Mouse (Mus musculus): Measurements from ENCODE around the gene Irf2bpl. TPM values are rescaled to one million over a fixed set of nuclear protein-coding genes. Genes with fewer than 3 reads are reported as not detected.

The Irf2bpl gene
- polyA plus RNA-seq, 1 experiment, result 59.1 TPM

GRCm38 (mm10) chr12:86893326-86894183 lies 9.0 kb upstream of the Irf2bpl start:
- Histone ChIP-seq H3K4me2 (ENCODE audit: low read depth) (peak overlapping the region; percentile 94), H3K4me3 (peak overlapping the region; percentile 70), H3K27me3 (ENCODE audit: control insufficient read depth, insufficient read depth, insufficient read length) (no peaks in the 10 kb centered on the region), H3K36me3 (ENCODE audit: control insufficient read depth, insufficient read depth) (no peaks in the 10 kb centered on the region), H3ac (ENCODE audit: control insufficient read depth, insufficient read length) (no peak overlapping the region), H3K79me2 (ENCODE audit: control insufficient read depth, insufficient read depth) (peaks cover 21% of the 10 kb centered on the region)
- TF ChIP-seq POLR2AphosphoS2 (IDR thresholded peaks at IDR 0.05; ENCODE audit: insufficient read length, low read depth) (no peak), REST (IDR thresholded peaks at IDR 0.05; ENCODE audit: insufficient read depth, insufficient read length) (no peak), TCF3 (IDR thresholded peaks at IDR 0.05; ENCODE audit: insufficient read length, low read depth) (no peak), MYOG (IDR thresholded peaks at IDR 0.05; ENCODE audit: control insufficient read depth in 1 of 3, insufficient read depth in 1 of 3, insufficient read length in 2 of 3, low read depth in 2 of 3) (no peak), USF1 (IDR thresholded peaks at IDR 0.05; ENCODE audit: low read depth) (no peak), E2F4 (IDR thresholded peaks at IDR 0.05; ENCODE audit: insufficient read depth) (no peak), CEBPB (IDR thresholded peaks at IDR 0.05; ENCODE audit: insufficient read depth, poor library complexity, severe bottlenecking) (no peak), POLR2A (IDR thresholded peaks at IDR 0.05; ENCODE audit: insufficient read length, low read depth) (no peak), TCF12 (IDR thresholded peaks at IDR 0.05; ENCODE audit: insufficient read depth, poor library complexity, severe bottlenecking) (no peak), MYOD1 (IDR thresholded peaks at IDR 0.05; ENCODE audit: control insufficient read depth in 1 of 3, insufficient read length in 2 of 3, low read depth in 2 of 3) (no peak), MAX (IDR thresholded peaks at IDR 0.05; ENCODE audit: low read depth) (no peak), SRF (IDR thresholded peaks at IDR 0.05; ENCODE audit: control insufficient read depth, insufficient read length, low read depth) (no peak)

DNA sequence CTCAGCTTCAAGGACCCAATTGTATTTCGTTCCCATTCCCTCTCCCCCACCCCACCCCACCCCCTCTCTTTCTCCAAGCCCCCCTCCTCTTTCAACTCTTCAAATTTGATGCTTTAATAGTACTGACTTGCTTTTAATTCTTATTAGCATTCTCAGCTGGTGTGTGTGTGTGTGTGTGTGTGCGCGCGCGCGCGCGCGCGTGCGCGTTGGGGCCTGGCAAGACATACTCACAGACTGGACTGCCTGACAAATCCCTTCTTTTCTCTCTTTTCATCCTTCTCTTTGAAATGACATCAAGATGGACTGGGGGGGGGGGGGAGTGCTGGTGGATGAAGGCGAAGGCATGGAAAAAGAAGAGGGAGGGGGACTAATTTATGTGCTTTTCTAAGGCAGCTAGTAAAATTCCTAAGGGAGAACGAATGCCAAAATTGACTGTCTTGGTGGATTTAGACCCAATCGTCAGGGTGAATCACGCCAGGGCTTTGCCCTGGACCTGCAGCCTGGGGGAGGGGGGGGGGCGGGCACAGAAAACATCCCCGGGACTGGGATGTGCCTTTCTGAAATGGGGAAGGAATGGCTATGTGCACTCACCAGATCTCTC lies 8.2 kb upstream of the Irf2bpl start:
- Histone ChIP-seq H3K27me3 (ENCODE audit: control insufficient read depth, insufficient read depth, insufficient read length) (no peaks in the 10 kb centered on the region), H3K79me2 (ENCODE audit: control insufficient read depth, insufficient read depth) (peaks cover 17% of the 10 kb centered on the region), H3K4me3 (peak overlapping the region; percentile 70), H3K36me3 (ENCODE audit: control insufficient read depth, insufficient read depth) (no peaks in the 10 kb centered on the region), H3ac (ENCODE audit: control insufficient read depth, insufficient read length) (peak overlapping the region; percentile 53), H3K4me2 (ENCODE audit: low read depth) (peak overlapping the region; percentile 94)
- TF ChIP-seq TCF12 (IDR thresholded peaks at IDR 0.05; ENCODE audit: insufficient read depth, poor library complexity, severe bottlenecking), result no peak

DNA sequence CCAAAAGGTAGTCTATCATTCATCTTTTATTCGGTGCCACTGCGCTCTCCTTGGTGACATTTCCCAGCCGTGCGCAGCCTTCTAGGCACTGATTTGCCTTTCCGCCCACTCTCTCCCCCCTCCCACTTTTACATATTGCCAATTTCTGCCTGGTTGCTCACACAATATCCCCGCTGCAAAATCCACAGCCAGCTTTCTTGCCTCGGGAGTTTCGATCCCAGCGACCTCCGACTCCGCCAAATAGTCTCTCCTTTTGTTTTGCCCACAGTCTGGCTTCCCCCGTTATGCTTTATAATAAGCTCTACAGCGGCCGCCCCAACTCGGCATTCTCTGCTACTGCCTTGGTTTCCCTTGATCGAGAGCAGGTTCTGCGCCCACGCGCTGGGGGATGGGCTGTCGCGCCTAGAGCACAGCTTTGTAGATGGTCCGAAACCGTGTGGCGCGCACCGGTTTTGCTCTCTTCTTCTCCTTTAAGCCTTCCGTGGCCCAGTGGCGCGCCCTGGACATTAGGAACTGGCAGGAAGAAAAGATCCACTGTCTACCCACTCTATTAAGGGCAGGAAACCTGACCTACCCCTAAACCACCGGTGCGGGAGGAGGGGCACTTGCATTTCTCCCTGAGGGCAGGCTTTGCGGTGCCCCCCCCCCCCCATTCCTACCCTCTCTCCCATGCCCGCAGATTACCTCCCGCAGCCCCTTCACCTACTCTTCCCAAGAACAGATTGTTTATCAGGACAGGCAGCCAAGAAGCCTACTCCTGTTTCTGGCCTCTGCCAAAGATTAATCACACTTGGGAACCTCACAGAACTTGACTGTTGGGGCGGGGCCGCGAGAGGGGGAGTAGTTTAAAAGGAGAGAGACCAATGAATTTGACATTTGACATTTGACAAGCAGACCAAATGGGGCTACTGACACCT lies 7.4 kb upstream of the Irf2bpl start:
- peak; percentile 9 for TF ChIP-seq POLR2AphosphoS2 (IDR thresholded peaks at IDR 0.05; ENCODE audit: insufficient read length, low read depth)
- TF ChIP-seq TCF12 (IDR thresholded peaks at IDR 0.05; ENCODE audit: insufficient read depth, poor library complexity, severe bottlenecking), result no peak
- TF ChIP-seq MYOG (IDR thresholded peaks at IDR 0.05; ENCODE audit: control insufficient read depth in 1 of 3, insufficient read depth in 1 of 3, insufficient read length in 2 of 3, low read depth in 2 of 3), result no peak
- H3K27me3 ChIP-seq (ENCODE audit: control insufficient read depth, insufficient read depth, insufficient read length), result no peaks in the 10 kb centered on the region

GRCm38 (mm10) chr12:86891454-86891785 lies 6.8 kb upstream of the Irf2bpl start:
- H3K27me3 ChIP-seq (ENCODE audit: control insufficient read depth, insufficient read depth, insufficient read length), result no peaks in the 10 kb centered on the region
- peak overlapping the region; percentile 94 for H3K4me2 ChIP-seq (ENCODE audit: low read depth)
- H3K36me3 ChIP-seq (ENCODE audit: control insufficient read depth, insufficient read depth), result no peaks in the 10 kb centered on the region
- H3K79me2 ChIP-seq (ENCODE audit: control insufficient read depth, insufficient read depth), result peaks cover 17% of the 10 kb centered on the region
- TF ChIP-seq USF1 (IDR thresholded peaks at IDR 0.05; ENCODE audit: low read depth) (no peak), POLR2AphosphoS2 (IDR thresholded peaks at IDR 0.05; ENCODE audit: insufficient read length, low read depth) (peak; percentile 48), E2F4 (IDR thresholded peaks at IDR 0.05; ENCODE audit: insufficient read depth) (no peak)
- H3ac ChIP-seq (ENCODE audit: control insufficient read depth, insufficient read length), result peak overlapping the region; percentile 53
- H3K4me3 ChIP-seq, result peak overlapping the region; percentile 70

More for the DNA sequence above, 7.4 kb upstream of the Irf2bpl start:
- peak overlapping the region; percentile 94 for H3K4me2 ChIP-seq (ENCODE audit: low read depth)
- peak overlapping the region; percentile 53 for H3ac ChIP-seq (ENCODE audit: control insufficient read depth, insufficient read length)
- H3K36me3 ChIP-seq (ENCODE audit: control insufficient read depth, insufficient read depth), result no peaks in the 10 kb centered on the region
- H3K79me2 ChIP-seq (ENCODE audit: control insufficient read depth, insufficient read depth), result peaks cover 17% of the 10 kb centered on the region
- peak overlapping the region; percentile 70 for H3K4me3 ChIP-seq

DNA sequence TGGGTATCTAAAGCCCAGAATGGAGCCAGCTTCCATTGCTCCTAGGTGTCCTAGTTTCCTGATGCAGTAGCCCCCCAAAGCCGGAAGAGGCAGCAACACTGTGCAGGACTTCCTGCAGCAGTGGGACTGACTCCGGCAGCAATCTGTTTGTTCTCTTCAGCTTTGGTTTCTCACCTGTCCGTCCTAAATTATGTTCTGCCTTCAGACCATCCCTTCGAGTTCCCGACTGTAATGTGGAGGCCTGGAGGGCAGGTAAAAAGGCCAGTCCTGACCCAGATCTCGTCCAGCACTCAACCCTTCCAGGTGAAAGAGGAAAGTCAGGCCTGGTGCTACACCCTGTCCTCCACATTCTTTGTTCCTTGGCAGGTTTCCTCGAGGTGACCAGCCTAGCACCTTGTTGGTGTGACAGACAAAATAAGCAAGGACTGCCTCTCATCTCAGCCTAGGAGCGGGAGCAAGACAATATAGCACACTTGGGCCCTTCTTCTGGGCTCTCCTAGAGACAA lies 6.3 kb upstream of the Irf2bpl start:
- Histone ChIP-seq H3K36me3 (ENCODE audit: control insufficient read depth, insufficient read depth) (no peaks in the 10 kb centered on the region), H3K27me3 (ENCODE audit: control insufficient read depth, insufficient read depth, insufficient read length) (no peaks in the 10 kb centered on the region), H3K4me2 (ENCODE audit: low read depth) (peak overlapping the region; percentile 94), H3K79me2 (ENCODE audit: control insufficient read depth, insufficient read depth) (peaks cover 17% of the 10 kb centered on the region), H3K4me3 (peak overlapping the region; percentile 70), H3ac (ENCODE audit: control insufficient read depth, insufficient read length) (no peak overlapping the region)
- TF ChIP-seq REST (IDR thresholded peaks at IDR 0.05; ENCODE audit: insufficient read depth, insufficient read length), result no peak
- no peak for TF ChIP-seq MYOG (IDR thresholded peaks at IDR 0.05; ENCODE audit: control insufficient read depth in 1 of 3, insufficient read depth in 1 of 3, insufficient read length in 2 of 3, low read depth in 2 of 3)
- TF ChIP-seq POLR2A (IDR thresholded peaks at IDR 0.05; ENCODE audit: insufficient read length, low read depth), result no peak
- TF ChIP-seq E2F4 (IDR thresholded peaks at IDR 0.05; ENCODE audit: insufficient read depth), result no peak
- no peak for TF ChIP-seq CEBPB (IDR thresholded peaks at IDR 0.05; ENCODE audit: insufficient read depth, poor library complexity, severe bottlenecking)
- TF ChIP-seq TCF3 (IDR thresholded peaks at IDR 0.05; ENCODE audit: insufficient read length, low read depth), result no peak
- no peak for TF ChIP-seq MYOD1 (IDR thresholded peaks at IDR 0.05; ENCODE audit: control insufficient read depth in 1 of 3, insufficient read length in 2 of 3, low read depth in 2 of 3)
- no peak for TF ChIP-seq TCF12 (IDR thresholded peaks at IDR 0.05; ENCODE audit: insufficient read depth, poor library complexity, severe bottlenecking)
- TF ChIP-seq USF1 (IDR thresholded peaks at IDR 0.05; ENCODE audit: low read depth), result no peak
- no peak for TF ChIP-seq POLR2AphosphoS2 (IDR thresholded peaks at IDR 0.05; ENCODE audit: insufficient read length, low read depth)
- TF ChIP-seq MAX (IDR thresholded peaks at IDR 0.05; ENCODE audit: low read depth), result no peak
- TF ChIP-seq SRF (IDR thresholded peaks at IDR 0.05; ENCODE audit: control insufficient read depth, insufficient read length, low read depth), result no peak

All from myocyte (in vitro differentiated cells).